Mouse (Mus musculus) c-Kit-positive CD71-positive TER-119-negative erythroid progenitor cells, embryonic 14.5 days (primary cell): Measurements from ENCODE around the gene Mrm3.
A peak's percentile ranks its signal among the peaks of the same experiment; 100 is the strongest.

ENCODE experiments used
- DNase-seq: peaks from one replicate; pipeline ENCODE4 v3.0.0-alpha.2; 2013; ENCODE audit warnings: low read depth

Mrm3 gene

GRCm38 (mm10) chr11:76253145-76253917, 9.8 kb downstream of the Mrm3 start:
- DNase-seq: peak; percentile 46

- DNase-seq: no peak
Observed at GRCm38 (mm10) chr11:76253918-76254264, 10.4 kb downstream of the Mrm3 start.

GRCm38 (mm10) chr11:76255431-76256001, 12.0 kb downstream of the Mrm3 start:
- DNase-seq: no peak

DNA sequence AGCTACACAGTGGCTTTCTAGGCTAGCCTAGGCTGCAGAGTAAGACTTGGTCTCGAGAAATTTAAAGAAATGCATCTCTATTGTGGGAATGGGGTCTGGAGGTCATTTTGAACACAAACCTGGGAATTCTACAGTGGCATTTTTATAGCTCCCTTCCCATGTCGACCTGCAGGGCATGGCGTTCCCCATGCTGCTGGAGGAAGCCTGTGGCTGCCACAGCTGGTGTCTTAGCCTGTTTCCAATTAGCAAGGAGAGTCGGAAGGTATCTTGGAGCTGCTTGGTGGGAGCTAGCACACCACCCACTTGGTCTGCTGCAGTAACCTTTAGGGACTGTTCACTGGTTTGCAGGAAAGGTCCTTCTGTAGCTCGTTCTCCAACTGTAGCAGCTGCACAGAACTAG, 12.6 kb downstream of the Mrm3 start:
- DNase-seq: no peak

GRCm38 (mm10) chr11:76257386-76257785, 13.9 kb downstream of the Mrm3 start:
- no peak for DNase-seq

DNA sequence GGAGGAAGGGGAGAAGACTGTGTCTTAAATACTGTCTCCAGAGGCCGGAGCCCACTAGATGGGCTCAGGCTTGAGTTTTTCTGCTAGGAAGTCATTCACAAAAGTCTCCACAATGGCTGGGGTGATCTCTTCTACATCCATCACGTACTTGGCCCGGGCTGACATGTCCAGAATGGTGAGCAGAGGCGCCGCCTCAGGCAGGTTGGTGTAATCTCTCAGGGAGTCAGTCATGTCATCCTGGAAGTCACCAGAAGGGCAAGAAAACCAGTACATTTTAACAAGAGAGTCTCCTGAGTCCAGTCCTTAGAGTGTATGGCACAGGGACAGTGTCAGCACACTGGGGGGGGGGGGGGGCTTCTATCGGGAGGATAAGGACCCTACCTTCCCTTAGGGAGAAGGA, 15.0 kb downstream of the Mrm3 start:
- DNase-seq: no peak

- DNase-seq: no peak
Observed at GRCm38 (mm10) chr11:76260208-76261050, 16.9 kb downstream of the Mrm3 start.

GRCm38 (mm10) chr11:76261224-76261623, 17.7 kb downstream of the Mrm3 start:
- no peak for DNase-seq

- DNase-seq: no peak
Observed at GRCm38 (mm10) chr11:76262611-76263351, 19.3 kb downstream of the Mrm3 start.

DNA sequence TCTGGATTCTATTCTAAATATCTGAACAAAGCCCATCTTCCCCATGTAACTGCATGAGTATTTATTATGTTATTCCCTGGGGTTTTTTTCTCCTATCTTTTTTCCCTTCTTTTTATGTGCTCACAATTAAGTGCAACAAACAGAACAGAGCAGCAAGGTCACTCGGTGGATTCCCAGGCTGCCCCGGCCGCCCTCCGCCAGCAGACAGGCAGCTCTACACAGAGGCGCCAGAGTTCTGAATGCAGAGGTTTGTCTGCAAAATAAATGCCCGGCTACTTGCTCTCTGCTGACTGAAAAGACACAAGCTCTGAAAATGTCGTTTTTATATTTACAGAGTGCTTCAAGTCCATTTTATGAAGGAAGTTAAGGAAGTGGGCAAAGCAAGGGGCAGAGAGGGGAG, 24.0 kb downstream of the Mrm3 start:
- DNase-seq: no peak

GRCm38 (mm10) chr11:76268001-76268459, 24.5 kb downstream of the Mrm3 start:
- no peak for DNase-seq

DNA sequence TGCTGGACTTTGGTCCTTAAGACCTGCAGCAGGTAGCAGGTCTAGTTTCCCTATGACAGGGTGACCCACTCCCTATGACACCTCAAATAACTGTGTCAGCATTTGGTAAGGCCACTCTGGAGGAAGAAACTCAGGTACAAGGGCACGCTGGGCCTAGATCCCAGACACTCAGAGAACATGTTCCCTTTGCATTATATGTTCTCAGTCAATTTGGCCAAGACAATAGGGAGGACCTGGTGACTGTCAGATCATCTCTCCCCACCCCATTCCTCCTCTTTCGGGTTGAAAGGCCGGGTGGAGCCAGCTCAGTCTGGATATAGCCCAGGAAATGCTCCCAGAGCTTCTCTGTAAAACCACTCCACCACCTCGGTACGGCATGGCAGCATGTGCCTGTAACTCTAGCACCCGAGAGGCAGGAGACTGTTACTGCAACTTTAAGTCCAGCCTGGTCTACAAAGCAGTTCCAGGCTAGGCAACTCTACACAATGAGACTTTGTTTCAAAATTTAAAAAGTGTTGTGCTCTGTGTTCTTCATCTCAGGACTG, 25.1 kb downstream of the Mrm3 start:
- DNase-seq: no peak

- no peak for DNase-seq
Observed at GRCm38 (mm10) chr11:76272440-76272839, 28.9 kb downstream of the Mrm3 start.

GRCm38 (mm10) chr11:76278960-76279852, 35.7 kb downstream of the Mrm3 start:
- no peak for DNase-seq

GRCm38 (mm10) chr11:76279971-76280370, 36.5 kb downstream of the Mrm3 start:
- DNase-seq: no peak

DNA sequence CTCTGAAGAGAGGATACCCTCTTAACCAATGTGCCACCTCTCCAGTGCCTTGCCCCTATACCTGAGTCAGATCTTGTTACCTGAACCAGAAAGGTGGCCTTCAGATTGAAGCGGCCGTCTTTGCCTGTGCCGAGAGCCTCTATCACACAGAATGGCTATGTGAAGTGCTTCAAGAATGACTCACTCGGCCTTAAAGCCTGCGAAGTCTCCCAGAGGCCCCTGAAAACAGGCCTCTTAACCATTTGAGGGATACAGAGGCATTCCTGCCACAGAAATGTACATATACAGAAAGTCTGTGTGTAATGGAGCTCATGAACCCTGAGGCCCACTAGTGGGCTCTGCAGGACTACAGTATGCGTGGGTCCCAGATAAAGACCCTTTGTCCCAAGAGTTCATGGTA, 40.3 kb downstream of the Mrm3 start:
- DNase-seq: no peak

- no peak for DNase-seq
Observed at GRCm38 (mm10) chr11:76285431-76286075, 42.0 kb downstream of the Mrm3 start.

DNA sequence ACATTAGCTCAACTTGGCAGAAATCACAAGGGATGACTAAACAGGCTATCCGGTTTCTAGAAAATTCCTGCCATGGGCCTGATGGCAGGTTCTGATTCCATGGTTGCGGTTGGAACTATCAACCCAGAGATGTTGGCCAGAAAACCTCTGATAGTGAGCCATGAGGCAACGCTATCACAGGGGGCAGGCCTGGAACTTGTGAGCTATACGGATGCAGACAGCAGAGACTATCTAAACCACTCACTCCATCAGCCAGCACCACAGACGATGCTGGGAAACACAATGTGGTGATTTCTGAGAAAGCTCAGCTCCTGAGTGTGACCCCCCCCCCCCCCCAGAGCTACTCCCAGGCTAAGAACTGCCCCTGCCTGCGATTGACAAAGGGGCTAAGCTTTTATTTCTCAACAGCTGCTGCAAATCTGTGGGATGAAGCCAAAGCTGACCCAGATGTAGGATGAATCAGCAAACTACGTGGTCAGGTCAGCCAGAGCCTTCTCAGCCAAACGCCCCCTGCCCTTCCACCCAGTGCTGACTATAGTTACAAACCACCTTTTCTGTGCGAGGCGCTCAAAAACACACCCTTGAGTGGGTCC, 43.1 kb downstream of the Mrm3 start:
- no peak for DNase-seq

DNA sequence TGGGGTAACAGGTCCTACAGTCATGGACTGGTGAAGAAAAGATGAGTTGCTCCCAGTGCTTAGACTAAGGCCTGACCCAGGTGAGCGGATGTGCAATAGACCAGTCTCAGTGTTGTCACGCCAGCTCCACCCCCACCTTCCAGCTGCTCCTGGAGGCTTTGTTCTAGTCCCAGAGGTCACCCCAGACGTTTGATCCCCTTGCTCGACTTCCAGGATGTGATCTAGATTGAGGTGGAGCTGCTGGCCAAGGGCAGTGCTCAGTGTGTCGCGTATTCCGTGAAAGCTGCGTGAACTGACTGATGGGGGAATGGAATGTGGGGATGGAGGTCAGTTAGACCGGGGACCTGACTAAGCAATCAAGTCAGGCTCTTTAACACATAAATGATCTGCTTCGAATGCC, 43.8 kb downstream of the Mrm3 start:
- DNase-seq: no peak

DNA sequence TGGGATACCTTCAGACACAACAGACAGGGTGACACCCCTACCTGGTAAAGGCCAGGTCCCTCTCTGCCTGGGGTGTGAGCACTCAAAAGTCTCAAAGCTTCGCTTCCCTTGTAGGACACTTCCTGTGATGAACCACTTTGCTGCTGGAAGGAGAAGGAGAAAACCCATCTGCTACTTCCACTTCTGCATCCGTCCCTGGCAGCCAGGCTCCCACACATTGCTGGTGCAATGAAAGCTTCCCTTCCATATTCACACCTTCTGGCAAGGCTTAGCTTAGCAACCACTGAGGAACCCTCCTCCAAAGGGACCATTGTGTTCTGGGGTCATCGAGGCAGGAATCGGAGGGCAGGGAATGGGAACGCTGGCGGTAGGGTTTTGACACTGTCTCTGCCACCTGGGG, 45.1 kb downstream of the Mrm3 start:
- no peak for DNase-seq
